Mouse (Mus musculus): ENCODE results near the gene Ush1g. TPM values are rescaled to one million over a fixed set of nuclear protein-coding genes. Genes with fewer than 3 reads are reported as not detected.

The Ush1g gene
- total and polyA plus RNA-seq, 3 experiments, result 0.05 TPM; not detected in 2

- H3K4me3 ChIP-seq (ENCODE audit: low read depth, low read length), result no peak overlapping the region
- no peaks in the 10 kb centered on the region for H3K27me3 ChIP-seq (ENCODE audit: insufficient read depth, low read length)
- DNase-seq (ENCODE audit: low spot score), result no peak
- H3K4me1 ChIP-seq (ENCODE audit: insufficient read depth, low read depth, low read length), result peaks cover 73% of the 10 kb centered on the region
- no peak for ATAC-seq (ENCODE audit: extremely low read depth, insufficient number of reproducible peaks, low FRiP score, poor library complexity, severe bottlenecking)
- no peaks in the 10 kb centered on the region for H3K9me3 ChIP-seq (replicated peaks)
- no peak for TF ChIP-seq GATA2 (IDR thresholded peaks at IDR 0.05; ENCODE audit: borderline replicate concordance, low read depth, low read length)
- TF ChIP-seq CTCF (IDR thresholded peaks at IDR 0.05; ENCODE audit: low read depth, low read length), result no peak
- TF ChIP-seq TAL1 (conservative IDR thresholded peaks at IDR 0.05; ENCODE audit: low read depth, low read length), result no peak
- TF ChIP-seq POLR2AphosphoS5 (IDR thresholded peaks at IDR 0.05; ENCODE audit: insufficient replicate concordance, low read depth, low read length), result no peak
- no peak for TF ChIP-seq GATA1 (IDR thresholded peaks at IDR 0.05; ENCODE audit: borderline replicate concordance, low read length)
- H3K36me3 ChIP-seq (replicated peaks), result peaks cover 57% of the 10 kb centered on the region
These were observed 47.7 kb downstream of the Ush1g start for GRCm38 (mm10) chr11:115274178-115274577.

- H3K4me1 ChIP-seq (ENCODE audit: insufficient read depth, low read depth, low read length), result peaks cover 70% of the 10 kb centered on the region
- H3K27me3 ChIP-seq (ENCODE audit: insufficient read depth, low read length), result no peaks in the 10 kb centered on the region
- TF ChIP-seq GATA1 (IDR thresholded peaks at IDR 0.05; ENCODE audit: borderline replicate concordance, low read length) (no peak), GATA2 (IDR thresholded peaks at IDR 0.05; ENCODE audit: borderline replicate concordance, low read depth, low read length) (no peak)
- DNase-seq (ENCODE audit: low spot score) (no peak), ATAC-seq (ENCODE audit: extremely low read depth, insufficient number of reproducible peaks, low FRiP score, poor library complexity, severe bottlenecking) (no peak)
- H3K9me3 ChIP-seq (replicated peaks), result no peaks in the 10 kb centered on the region
- H3K4me3 ChIP-seq (ENCODE audit: low read depth, low read length), result no peak overlapping the region
- H3K36me3 ChIP-seq (replicated peaks), result peaks cover 62% of the 10 kb centered on the region
These were observed 48.1 kb downstream of the Ush1g start for GRCm38 (mm10) chr11:115273735-115274134.

- DNase-seq (ENCODE audit: low spot score) (no peak), ATAC-seq (ENCODE audit: extremely low read depth, insufficient number of reproducible peaks, low FRiP score, poor library complexity, severe bottlenecking) (no peak)
- H3K9me3 ChIP-seq (replicated peaks), result no peaks in the 10 kb centered on the region
- no peak for TF ChIP-seq CTCF (IDR thresholded peaks at IDR 0.05; ENCODE audit: low read depth, low read length)
- peaks cover 63% of the 10 kb centered on the region for H3K4me1 ChIP-seq (ENCODE audit: insufficient read depth, low read depth, low read length)
- no peak overlapping the region for H3K4me3 ChIP-seq (ENCODE audit: low read depth, low read length)
- H3K27me3 ChIP-seq (ENCODE audit: insufficient read depth, low read length), result no peaks in the 10 kb centered on the region
- H3K36me3 ChIP-seq (replicated peaks), result peaks cover 69% of the 10 kb centered on the region
These were observed 48.8 kb downstream of the Ush1g start for GRCm38 (mm10) chr11:115272894-115273498.

- peaks cover 62% of the 10 kb centered on the region for H3K4me1 ChIP-seq (ENCODE audit: insufficient read depth, low read depth, low read length)
- no peak for TF ChIP-seq POLR2AphosphoS5 (IDR thresholded peaks at IDR 0.05; ENCODE audit: insufficient replicate concordance, low read depth, low read length)
- no peak for TF ChIP-seq GATA1 (IDR thresholded peaks at IDR 0.05; ENCODE audit: borderline replicate concordance, low read length)
- TF ChIP-seq GATA2 (IDR thresholded peaks at IDR 0.05; ENCODE audit: borderline replicate concordance, low read depth, low read length), result no peak
- TF ChIP-seq TAL1 (conservative IDR thresholded peaks at IDR 0.05; ENCODE audit: low read depth, low read length), result no peak
- no peak for TF ChIP-seq CTCF (IDR thresholded peaks at IDR 0.05; ENCODE audit: low read depth, low read length)
- H3K36me3 ChIP-seq (replicated peaks), result peaks cover 77% of the 10 kb centered on the region
These were observed 50.4 kb downstream of the Ush1g start for GRCm38 (mm10) chr11:115271481-115271880.

GRCm38 (mm10) chr11:115271052-115271451 lies 50.8 kb downstream of the Ush1g start:
- Histone ChIP-seq H3K9me3 (replicated peaks) (peaks cover 5% of the 10 kb centered on the region; the same call in 1 of the 2 replicates), H3K27me3 (ENCODE audit: insufficient read depth, low read length) (peaks cover 7% of the 10 kb centered on the region; the same call in 1 of the 2 replicates), H3K4me1 (ENCODE audit: insufficient read depth, low read depth, low read length) (peaks cover 58% of the 10 kb centered on the region), H3K4me3 (ENCODE audit: low read depth, low read length) (no peak overlapping the region), H3K36me3 (replicated peaks) (peaks cover 77% of the 10 kb centered on the region)
- no peak for ATAC-seq (ENCODE audit: extremely low read depth, insufficient number of reproducible peaks, low FRiP score, poor library complexity, severe bottlenecking)
- DNase-seq (ENCODE audit: low spot score), result no peak
- TF ChIP-seq POLR2AphosphoS5 (IDR thresholded peaks at IDR 0.05; ENCODE audit: insufficient replicate concordance, low read depth, low read length), result no peak
- no peak for TF ChIP-seq GATA2 (IDR thresholded peaks at IDR 0.05; ENCODE audit: borderline replicate concordance, low read depth, low read length)
- TF ChIP-seq CTCF (IDR thresholded peaks at IDR 0.05; ENCODE audit: low read depth, low read length), result no peak
- TF ChIP-seq GATA1 (IDR thresholded peaks at IDR 0.05; ENCODE audit: borderline replicate concordance, low read length), result no peak
- TF ChIP-seq TAL1 (conservative IDR thresholded peaks at IDR 0.05; ENCODE audit: low read depth, low read length), result no peak

More at GRCm38 (mm10) chr11:115271481-115271880, 50.4 kb downstream of the Ush1g start:
- no peak for DNase-seq (ENCODE audit: low spot score)
- peaks cover 2% of the 10 kb centered on the region; the same call in 1 of the 2 replicates for H3K27me3 ChIP-seq (ENCODE audit: insufficient read depth, low read length)
- peaks cover 4% of the 10 kb centered on the region; the same call in 1 of the 2 replicates for H3K9me3 ChIP-seq (replicated peaks)
- no peak for ATAC-seq (ENCODE audit: extremely low read depth, insufficient number of reproducible peaks, low FRiP score, poor library complexity, severe bottlenecking)
- H3K4me3 ChIP-seq (ENCODE audit: low read depth, low read length), result no peak overlapping the region

- H3K9me3 ChIP-seq (replicated peaks), result peaks cover 5% of the 10 kb centered on the region; the same call in 1 of the 2 replicates
- peak; percentile 76 for DNase-seq (ENCODE audit: low spot score)
- no peak overlapping the region for H3K4me3 ChIP-seq (ENCODE audit: low read depth, low read length)
- no peak for TF ChIP-seq GATA2 (IDR thresholded peaks at IDR 0.05; ENCODE audit: borderline replicate concordance, low read depth, low read length)
- no peak for TF ChIP-seq POLR2AphosphoS5 (IDR thresholded peaks at IDR 0.05; ENCODE audit: insufficient replicate concordance, low read depth, low read length)
- TF ChIP-seq TAL1 (conservative IDR thresholded peaks at IDR 0.05; ENCODE audit: low read depth, low read length), result no peak
- no peak for TF ChIP-seq GATA1 (IDR thresholded peaks at IDR 0.05; ENCODE audit: borderline replicate concordance, low read length)
- TF ChIP-seq CTCF (IDR thresholded peaks at IDR 0.05; ENCODE audit: low read depth, low read length), result peak; percentile 93
- peaks cover 14% of the 10 kb centered on the region; the same call in 1 of the 2 replicates for H3K27me3 ChIP-seq (ENCODE audit: insufficient read depth, low read length)
- H3K36me3 ChIP-seq (replicated peaks), result peaks cover 77% of the 10 kb centered on the region
- peaks cover 51% of the 10 kb centered on the region for H3K4me1 ChIP-seq (ENCODE audit: insufficient read depth, low read depth, low read length)
- peak; percentile 50 for ATAC-seq (ENCODE audit: extremely low read depth, insufficient number of reproducible peaks, low FRiP score, poor library complexity, severe bottlenecking)
These were observed 51.5 kb downstream of the Ush1g start for GRCm38 (mm10) chr11:115270148-115270861.
